Mouse (Mus musculus) MEL (cell line): ENCODE data around the gene Tgif1.
A peak's percentile ranks its signal among the peaks of the same experiment; 100 is the strongest.

Experiments
- CTCF ChIP-seq, 3 experiments: IDR thresholded peaks in 2 of 3; conservative IDR thresholded peaks in 1 of 3; 2 replicates each; pipeline ENCODE4 v1.5.1; 2011 to 2012; ENCODE audit warnings: low read length in 3 of 3, low read depth in 2 of 3, mild to moderate bottlenecking in 2 of 3, improper control_type of control experiment in 1 of 3, inconsistent platforms in 1 of 3, mixed read lengths in 1 of 3, moderate library complexity in 1 of 3; ENCODE audit not compliant: control insufficient read depth in 1 of 3, insufficient read depth in 1 of 3, poor library complexity in 1 of 3, severe bottlenecking in 1 of 3
- KAT2A ChIP-seq: conservative IDR thresholded peaks from 2 replicates; pipeline ENCODE4 v1.6.1; 2012; ENCODE audit warnings: low read depth, low read length, improper control_type of control experiment, inconsistent platforms
- MAFK ChIP-seq: IDR thresholded peaks from 2 replicates; pipeline ENCODE4 v1.6.1; 2011; ENCODE audit warnings: low read depth, mild to moderate bottlenecking, low read length, improper control_type of control experiment, borderline replicate concordance
- NELFE ChIP-seq: IDR thresholded peaks from 2 replicates; pipeline ENCODE4 v1.6.1; 2011; ENCODE audit warnings: low read depth, low read length, improper control_type of control experiment
- POLR2A ChIP-seq, 2 experiments: IDR thresholded peaks; 2 replicates each; pipeline ENCODE4 v1.6.1; 2011 to 2012; ENCODE audit warnings: low read length in 2 of 2, mild to moderate bottlenecking in 2 of 2, control low read depth in 1 of 2, improper control_type of control experiment in 1 of 2, low read depth in 1 of 2, moderate library complexity in 1 of 2; ENCODE audit not compliant: control insufficient read depth in 1 of 2, insufficient read depth in 1 of 2, poor library complexity in 1 of 2
- RAD21 ChIP-seq: IDR thresholded peaks from 2 replicates; pipeline ENCODE4 v1.6.1; 2011; ENCODE audit warnings: mild to moderate bottlenecking, low read depth, low read length, improper control_type of control experiment
- RCOR1 ChIP-seq: IDR thresholded peaks from 2 replicates; pipeline ENCODE4 v1.6.1; 2012; ENCODE audit warnings: low read depth, mild to moderate bottlenecking, inconsistent platforms, low read length, improper control_type of control experiment
- USF1 ChIP-seq: IDR thresholded peaks from 2 replicates; pipeline ENCODE4 v1.6.1; 2014; ENCODE audit warnings: low read depth, mild to moderate bottlenecking, inconsistent platforms, low read length, improper control_type of control experiment, moderate library complexity

- TF ChIP-seq CTCF (IDR thresholded peaks at IDR 0.05 in 2 of 3, conservative IDR thresholded peaks at IDR 0.05 in 1 of 3; ENCODE audit: control insufficient read depth in 1 of 3, insufficient read depth in 1 of 3, low read depth in 2 of 3, low read length in 3 of 3, poor library complexity in 1 of 3, severe bottlenecking in 1 of 3) = peak in 2 of 3 experiments; percentile 3 to 20; a peak in 1 of 6 replicates
- TF ChIP-seq RCOR1 = 0 out of 2 replicates have a peak, but pooled peaks have one; percentile 48
- TF ChIP-seq KAT2A = no peak
- peak in 1 of 2 experiments; percentile 84; a peak in 3 of 4 replicates for TF ChIP-seq POLR2A (IDR thresholded peaks at IDR 0.05; ENCODE audit: control insufficient read depth in 1 of 2, insufficient read depth in 1 of 2, low read depth in 1 of 2, low read length in 2 of 2, poor library complexity in 1 of 2)
- TF ChIP-seq MAFK = no peak
- TF ChIP-seq USF1 = no peak
- no peak for TF ChIP-seq RAD21
- TF ChIP-seq NELFE = peak; percentile 77
Observed at GRCm38 (mm10) chr17:70849399-70850232, 3.7 kb downstream of the Tgif1 start.
